Mouse (Mus musculus) ES-E14 (cell line): ENCODE data around the gene Ccl24.
"Not testable (repeated sequence)": the region's sequence is repeated elsewhere in the genome, so short reads cannot be mapped to it uniquely, and the experiment has no call there.

Experiments used
- CHD2 ChIP-seq: IDR thresholded peaks from 2 replicates; pipeline ENCODE4 v1.6.1; 2014; ENCODE audit warnings: mild to moderate bottlenecking, low read depth, low read length, inconsistent platforms
- HCFC1 ChIP-seq: IDR thresholded peaks from 2 replicates; pipeline ENCODE4 v1.6.1; 2012; ENCODE audit warnings: low read length, inconsistent platforms, borderline replicate concordance; ENCODE audit not compliant: insufficient read depth
- MAFK ChIP-seq: IDR thresholded peaks from 2 replicates; pipeline ENCODE4 v1.6.1; 2014; ENCODE audit warnings: mild to moderate bottlenecking, low read depth, low read length, inconsistent platforms; ENCODE audit not compliant: insufficient read depth

- not testable (repeated sequence) for TF ChIP-seq CHD2, MAFK, HCFC1
Measured at GRCm38 (mm10) chr5:135604643-135605042, 31.8 kb upstream of the Ccl24 start.
